In genomic region chr17:37027486-37027885, GRCm38 (mm10) we compare ENCODE assay signal across 13 mouse cellular contexts. TPM values are rescaled to one million over a fixed set of nuclear protein-coding genes. Genes with fewer than 3 reads are reported as not detected.
A peak's percentile ranks its signal among the peaks of the same experiment; 100 is the strongest.
DNase-seq lines count a peak whose midpoint lies in the region; ATAC-seq lines count a peak whose summit lies in the region.
"Had no signal": no experiment of that assay in that cellular context is flagged by ENCODE, and none has a peak within 500 bp of the region (broad histone marks: within the 10 kb centered on the region; RNA-seq: fewer than 3 reads in every experiment).

No protein-coding gene starts in this region.

- no peaks in the 10 kb centered on the region for H3K27me3 ChIP-seq in neural tube, embryonic 11.5 days (ENCODE audit: control insufficient read depth, insufficient read depth, low read length)
- no peaks in the 10 kb centered on the region for H3K27me3 ChIP-seq in forebrain, embryonic 12.5 days
- no peaks in the 10 kb centered on the region for H3K27me3 ChIP-seq in limb, embryonic 12.5 days
- H3K27me3 ChIP-seq: heart, embryonic 15.5 days had no signal

- peak overlapping the region; percentile 93; the same call in 1 of the 2 replicates for H3K27ac ChIP-seq in neural tube, embryonic 11.5 days (ENCODE audit: low read depth, low read length)
- H3K27ac ChIP-seq in forebrain, embryonic 12.5 days: peak overlapping the region; percentile 97; the same call in 1 of the 2 replicates
- H3K27ac ChIP-seq in limb, embryonic 12.5 days: peak overlapping the region; percentile 97

- no peaks in the 10 kb centered on the region for H3K36me3 ChIP-seq in neural tube, embryonic 11.5 days (ENCODE audit: control insufficient read depth, insufficient read depth, low read length)
- no peaks in the 10 kb centered on the region for H3K36me3 ChIP-seq in forebrain, embryonic 12.5 days (replicated peaks)
- no peaks in the 10 kb centered on the region for H3K36me3 ChIP-seq in limb, embryonic 12.5 days
- H3K36me3 ChIP-seq: G1E; heart, embryonic 15.5 days had no signal

- no peak overlapping the region for H3K9ac ChIP-seq in neural tube, embryonic 11.5 days (ENCODE audit: low read length)
- H3K9ac ChIP-seq in forebrain, embryonic 12.5 days: no peak overlapping the region
- H3K9ac ChIP-seq in limb, embryonic 12.5 days (replicated peaks): no peak overlapping the region

- H3K4me2 ChIP-seq in neural tube, embryonic 11.5 days (ENCODE audit: low read depth): no peak overlapping the region
- no peak overlapping the region for H3K4me2 ChIP-seq in forebrain, embryonic 12.5 days
- H3K4me2 ChIP-seq in limb, embryonic 12.5 days: no peak overlapping the region

- no peaks in the 10 kb centered on the region for H3K9me3 ChIP-seq in neural tube, embryonic 11.5 days (ENCODE audit: control insufficient read depth, low read length)
- no peaks in the 10 kb centered on the region for H3K9me3 ChIP-seq in forebrain, embryonic 12.5 days
- no peaks in the 10 kb centered on the region for H3K9me3 ChIP-seq in limb, embryonic 12.5 days
- H3K9me3 ChIP-seq: G1E; heart, embryonic 15.5 days had no signal

- WGBS in neural tube, embryonic 11.5 days: 92% methylated on average over 4 of the region's 4 CpGs
- WGBS in forebrain, embryonic 12.5 days: over 99% methylated on average over 4 of the region's 4 CpGs
- WGBS in limb, embryonic 12.5 days: 93% methylated on average over 4 of the region's 4 CpGs

- H3K4me1 ChIP-seq in neural tube, embryonic 11.5 days (ENCODE audit: control insufficient read depth, insufficient read depth, low read length): no peaks in the 10 kb centered on the region
- H3K4me1 ChIP-seq in forebrain, embryonic 12.5 days: peaks cover 11% of the 10 kb centered on the region; the same call in 1 of the 2 replicates
- no peaks in the 10 kb centered on the region for H3K4me1 ChIP-seq in limb, embryonic 12.5 days (replicated peaks)

- no peak overlapping the region for H3K4me3 ChIP-seq in neural tube, embryonic 11.5 days (ENCODE audit: low read depth, low read length)
- no peak overlapping the region for H3K4me3 ChIP-seq in forebrain, embryonic 12.5 days (replicated peaks)
- no peak overlapping the region for H3K4me3 ChIP-seq in limb, embryonic 12.5 days (replicated peaks)

- no peak for DNase-seq in neural tube, embryonic 11.5 days (ENCODE audit: low spot score)
- DNase-seq in neural tube, embryonic 10.5 days (ENCODE audit: extremely low spot score, low spot score): no peak
- DNase-seq in cerebellum, adult 9-11 months: no peak
- DNase-seq in cerebellum, adult 8-10 months: no peak
- DNase-seq in thymus, postnatal 4 days: no peak
- DNase-seq: adrenal gland, postnatal 14 days; spleen, adult 18-20 months; thymus, postnatal 25 days had no signal

- no peak for ATAC-seq in neural tube, embryonic 11.5 days (ENCODE audit: insufficient read depth, low FRiP score, low TSS enrichment)
- no peak for ATAC-seq in forebrain, embryonic 12.5 days (ENCODE audit: low FRiP score)
- no peak for ATAC-seq in limb, embryonic 12.5 days (ENCODE audit: insufficient number of reproducible peaks, insufficient read depth, low FRiP score, low TSS enrichment, low read depth)

RNA-seq across cellular contexts. Expression of gene Mog, which starts 4.3 kb away (rescaled TPM):
- polyA plus RNA-seq in neural tube, embryonic 11.5 days (2014; fragmentation: Nextera tagmentation; extraction: Ambion mirVana): 0.23 and 0.40 TPM in 2 replicates
- polyA plus RNA-seq in forebrain, embryonic 12.5 days (2016; fragmentation: Nextera tagmentation; extraction: Ambion mirVana): 1.1 and 1.2 TPM in 2 replicates
- 0.24 TPM in 1 of 2 replicates, not detected in the other for polyA plus RNA-seq in limb, embryonic 12.5 days (2016; fragmentation: Nextera tagmentation; extraction: Ambion mirVana)
- polyA plus RNA-seq: G1E; heart, embryonic 15.5 days; liver, embryonic 11.5 days had no signal

RNA-seq across cellular contexts. Expression of gene Gabbr1, which starts 18.3 kb away (rescaled TPM):
- polyA plus RNA-seq in neural tube, embryonic 11.5 days (2014; fragmentation: Nextera tagmentation; extraction: Ambion mirVana): 21.3 and 22.7 TPM in 2 replicates
- 31.7 and 32.6 TPM in 2 replicates for polyA plus RNA-seq in forebrain, embryonic 12.5 days (2016; fragmentation: Nextera tagmentation; extraction: Ambion mirVana)
- polyA plus RNA-seq in limb, embryonic 12.5 days (2016; fragmentation: Nextera tagmentation; extraction: Ambion mirVana): 18.0 and 18.1 TPM in 2 replicates

RNA-seq across cellular contexts. Expression of gene Zfp57, which starts 26.5 kb away (rescaled TPM):
- 128 and 135 TPM in 2 replicates for polyA plus RNA-seq in neural tube, embryonic 11.5 days (2014; fragmentation: Nextera tagmentation; extraction: Ambion mirVana)
- polyA plus RNA-seq in forebrain, embryonic 12.5 days (2016; fragmentation: Nextera tagmentation; extraction: Ambion mirVana): 193 and 197 TPM in 2 replicates
- 124 and 130 TPM in 2 replicates for polyA plus RNA-seq in limb, embryonic 12.5 days (2016; fragmentation: Nextera tagmentation; extraction: Ambion mirVana)
- polyA plus RNA-seq: G1E had no signal

RNA-seq across cellular contexts. Expression of gene H2-M5, which starts 38.1 kb away (rescaled TPM):
- 0.59 and 1.1 TPM in 2 replicates for polyA plus RNA-seq in neural tube, embryonic 11.5 days (2014; fragmentation: Nextera tagmentation; extraction: Ambion mirVana)
- polyA plus RNA-seq in forebrain, embryonic 12.5 days (2016; fragmentation: Nextera tagmentation; extraction: Ambion mirVana): 1.3 and 1.6 TPM in 2 replicates
- 1.4 and 1.9 TPM in 2 replicates for polyA plus RNA-seq in limb, embryonic 12.5 days (2016; fragmentation: Nextera tagmentation; extraction: Ambion mirVana)
- polyA plus RNA-seq: G1E had no signal

RNA-seq across cellular contexts. Expression of gene 2410137M14Rik, which starts 46.4 kb away (rescaled TPM):
- polyA plus RNA-seq in neural tube, embryonic 11.5 days (2014; fragmentation: Nextera tagmentation; extraction: Ambion mirVana): not detected in 2 replicates
- polyA plus RNA-seq in forebrain, embryonic 12.5 days (2016; fragmentation: Nextera tagmentation; extraction: Ambion mirVana): not detected in 2 replicates
- polyA plus RNA-seq in limb, embryonic 12.5 days (2016; fragmentation: Nextera tagmentation; extraction: Ambion mirVana): not detected in 2 replicates
- polyA plus RNA-seq: G1E; heart, embryonic 15.5 days; liver, embryonic 11.5 days had no signal
